9 mouse cellular contexts compared by ENCODE assay signal in the genomic region with DNA sequence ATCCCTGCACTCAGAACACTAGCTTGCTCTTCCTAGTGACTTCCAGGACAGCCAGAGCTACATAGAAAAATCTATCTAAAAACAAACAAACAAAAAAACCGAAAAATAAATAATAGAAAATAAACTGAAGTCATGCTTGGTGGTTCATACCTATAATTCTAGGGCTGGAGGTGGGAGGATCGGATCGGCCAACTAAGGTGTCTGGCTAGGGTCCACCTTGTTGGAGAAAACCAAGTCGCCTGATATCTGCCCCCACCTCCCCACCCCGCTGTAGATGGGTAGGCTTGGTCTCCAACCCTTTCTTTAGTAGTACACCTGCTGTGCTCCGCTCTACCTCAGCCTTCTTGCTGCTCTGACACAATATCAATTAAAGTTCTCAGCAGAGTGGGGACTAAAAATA. TPM values are rescaled to one million over a fixed set of nuclear protein-coding genes. Genes with fewer than 3 reads are reported as not detected.
DNase-seq lines count a peak whose midpoint lies in the region; ATAC-seq lines count a peak whose summit lies in the region.
"Had no signal": no experiment of that assay in that cellular context is flagged by ENCODE, and none has a peak within 500 bp of the region (broad histone marks: within the 10 kb centered on the region; RNA-seq: fewer than 3 reads in every experiment).

No protein-coding gene starts in this region.

- no peak for DNase-seq in kidney, adult 11 months
- no peak for DNase-seq in embryonic facial prominence, embryonic 11.5 days (ENCODE audit: low spot score)
- peak; percentile 12 for DNase-seq in induced T-regulatory cell, adult 2 months (ENCODE audit: low read depth)
- no peak for DNase-seq in layer of hippocampus, postnatal 10 days (ENCODE audit: low spot score in 2 of 2)
- DNase-seq in left cerebral cortex, postnatal 25 days (ENCODE audit: low spot score in 2 of 2), result no peak
- DNase-seq in spleen, postnatal 36 days (ENCODE audit: low spot score in 2 of 2), result no peak

- no peaks in the 10 kb centered on the region for H3K9me3 ChIP-seq in kidney, embryonic 15.5 days (replicated peaks)
- no peaks in the 10 kb centered on the region for H3K9me3 ChIP-seq in embryonic facial prominence, embryonic 11.5 days (replicated peaks; ENCODE audit: control insufficient read depth, low read length)
- no peaks in the 10 kb centered on the region for H3K9me3 ChIP-seq in midbrain, embryonic 16.5 days (replicated peaks; ENCODE audit: control insufficient read depth, low read length, poor library complexity, severe bottlenecking)

- H3K27me3 ChIP-seq in kidney, embryonic 15.5 days, result no peaks in the 10 kb centered on the region
- no peaks in the 10 kb centered on the region for H3K27me3 ChIP-seq in embryonic facial prominence, embryonic 11.5 days (ENCODE audit: control insufficient read depth, insufficient read depth, low read length)
- H3K27me3 ChIP-seq in midbrain, embryonic 16.5 days (ENCODE audit: control insufficient read depth, insufficient read depth, low read depth, low read length), result no peaks in the 10 kb centered on the region
- H3K27me3 ChIP-seq: Patski had no signal

- intact Hi-C loops in left cerebral cortex, postnatal 25 days (cut with DNase I), result no loop called here

- H3K4me3 ChIP-seq in kidney, embryonic 15.5 days (replicated peaks), result peak overlapping the region; percentile 98
- H3K4me3 ChIP-seq in embryonic facial prominence, embryonic 11.5 days (ENCODE audit: low read depth, low read length), result peak overlapping the region; percentile 90
- H3K4me3 ChIP-seq in midbrain, embryonic 16.5 days (ENCODE audit: low read depth, low read length), result peak overlapping the region; percentile 67

- H3K4me1 ChIP-seq in kidney, embryonic 15.5 days, result peaks cover 17% of the 10 kb centered on the region
- H3K4me1 ChIP-seq in embryonic facial prominence, embryonic 11.5 days (ENCODE audit: control insufficient read depth, insufficient read depth, low read length), result no peaks in the 10 kb centered on the region; the same call in 1 of the 2 replicates
- H3K4me1 ChIP-seq in midbrain, embryonic 16.5 days (ENCODE audit: control insufficient read depth, insufficient read depth, low read length), result peaks cover 18% of the 10 kb centered on the region

- WGBS in kidney, embryonic 15.5 days, result 39% methylated on average over 6 of the region's 6 CpGs
- WGBS in embryonic facial prominence, embryonic 11.5 days, result 47% methylated on average over 6 of the region's 6 CpGs
- 47% methylated on average over 6 of the region's 6 CpGs for WGBS in midbrain, embryonic 16.5 days

- H3K4me2 ChIP-seq in kidney, embryonic 15.5 days, result peak overlapping the region; percentile 72
- peak overlapping the region; percentile 46 for H3K4me2 ChIP-seq in embryonic facial prominence, embryonic 11.5 days (ENCODE audit: low read depth, low read length)
- peak overlapping the region; percentile 53 for H3K4me2 ChIP-seq in midbrain, embryonic 16.5 days (ENCODE audit: low read length)

- no peak for ATAC-seq in kidney, embryonic 15.5 days (replicated peaks; ENCODE audit: low FRiP score)
- ATAC-seq in embryonic facial prominence, embryonic 11.5 days (replicated peaks; ENCODE audit: insufficient number of reproducible peaks, low FRiP score, low TSS enrichment, low read depth), result no peak
- no peak for ATAC-seq in midbrain, embryonic 16.5 days

- peak overlapping the region; percentile 94 for H3K9ac ChIP-seq in kidney, embryonic 15.5 days
- H3K9ac ChIP-seq in embryonic facial prominence, embryonic 11.5 days (replicated peaks; ENCODE audit: low read length), result peak overlapping the region; percentile 94
- H3K9ac ChIP-seq in midbrain, embryonic 16.5 days (ENCODE audit: low read depth, low read length), result peak overlapping the region; percentile 94

- peak overlapping the region; percentile 97; the same call in 1 of the 2 replicates for H3K27ac ChIP-seq in kidney, embryonic 15.5 days
- H3K27ac ChIP-seq in embryonic facial prominence, embryonic 11.5 days (replicated peaks; ENCODE audit: low read depth, low read length), result no peak overlapping the region
- H3K27ac ChIP-seq in midbrain, embryonic 16.5 days (ENCODE audit: low read length), result no peak overlapping the region

- H3K36me3 ChIP-seq in kidney, embryonic 15.5 days, result peaks cover 41% of the 10 kb centered on the region
- H3K36me3 ChIP-seq in embryonic facial prominence, embryonic 11.5 days (replicated peaks; ENCODE audit: control insufficient read depth, insufficient read depth, low read depth, low read length), result no peaks in the 10 kb centered on the region
- peaks cover 2% of the 10 kb centered on the region; the same call in 1 of the 2 replicates for H3K36me3 ChIP-seq in midbrain, embryonic 16.5 days (ENCODE audit: control insufficient read depth, insufficient read depth, low read length)

RNA-seq across cellular contexts. Expression of gene Lig3, which starts 1.3 kb away (rescaled TPM):
- polyA plus RNA-seq in kidney, embryonic 15.5 days (2015; fragmentation: Nextera tagmentation; extraction: Ambion mirVana), result 33.3 and 34.6 TPM in 2 replicates
- 44.8 and 48.1 TPM in 2 replicates for polyA plus RNA-seq in embryonic facial prominence, embryonic 11.5 days (2014; fragmentation: Nextera tagmentation; extraction: Ambion mirVana)
- polyA plus RNA-seq in midbrain, embryonic 16.5 days (2015; fragmentation: Nextera tagmentation; extraction: Ambion mirVana), result 25.6 and 28.5 TPM in 2 replicates
- total RNA-seq in layer of hippocampus, postnatal 10 days (2021), result 10 to 100 TPM; 31.0 to 35.3 TPM
- 10 to 100 TPM; 23.1 to 26.4 TPM for total RNA-seq in left cerebral cortex, postnatal 25 days (2021)

RNA-seq across cellular contexts. Expression of gene Zfp830, which starts 18.1 kb away (rescaled TPM):
- 42.0 and 44.6 TPM in 2 replicates for polyA plus RNA-seq in kidney, embryonic 15.5 days (2015; fragmentation: Nextera tagmentation; extraction: Ambion mirVana)
- 44.4 and 44.9 TPM in 2 replicates for polyA plus RNA-seq in embryonic facial prominence, embryonic 11.5 days (2014; fragmentation: Nextera tagmentation; extraction: Ambion mirVana)
- polyA plus RNA-seq in midbrain, embryonic 16.5 days (2015; fragmentation: Nextera tagmentation; extraction: Ambion mirVana), result 26.6 and 29.6 TPM in 2 replicates
- total RNA-seq in layer of hippocampus, postnatal 10 days (2021), result 10 to 100 TPM; 17.1 to 17.6 TPM
- total RNA-seq in left cerebral cortex, postnatal 25 days (2021), result 10 to 100 TPM; 15.5 to 17.3 TPM

RNA-seq across cellular contexts. Expression of gene Cct6b, which starts 18.1 kb away (rescaled TPM):
- polyA plus RNA-seq in kidney, embryonic 15.5 days (2015; fragmentation: Nextera tagmentation; extraction: Ambion mirVana), result 0.39 and 0.44 TPM in 2 replicates
- polyA plus RNA-seq in embryonic facial prominence, embryonic 11.5 days (2014; fragmentation: Nextera tagmentation; extraction: Ambion mirVana), result 0.11 and 0.26 TPM in 2 replicates
- polyA plus RNA-seq in midbrain, embryonic 16.5 days (2015; fragmentation: Nextera tagmentation; extraction: Ambion mirVana), result 0.25 and 0.46 TPM in 2 replicates
- under 1 TPM; 0.40 to 0.46 TPM for total RNA-seq in layer of hippocampus, postnatal 10 days (2021)
- under 1 TPM in 1 of 2 experiments, not detected in 1; 0.25 TPM for total RNA-seq in left cerebral cortex, postnatal 25 days (2021)
